Mouse (Mus musculus): ENCODE results near the gene Epb41l2.

The Epb41l2 gene

DNA sequence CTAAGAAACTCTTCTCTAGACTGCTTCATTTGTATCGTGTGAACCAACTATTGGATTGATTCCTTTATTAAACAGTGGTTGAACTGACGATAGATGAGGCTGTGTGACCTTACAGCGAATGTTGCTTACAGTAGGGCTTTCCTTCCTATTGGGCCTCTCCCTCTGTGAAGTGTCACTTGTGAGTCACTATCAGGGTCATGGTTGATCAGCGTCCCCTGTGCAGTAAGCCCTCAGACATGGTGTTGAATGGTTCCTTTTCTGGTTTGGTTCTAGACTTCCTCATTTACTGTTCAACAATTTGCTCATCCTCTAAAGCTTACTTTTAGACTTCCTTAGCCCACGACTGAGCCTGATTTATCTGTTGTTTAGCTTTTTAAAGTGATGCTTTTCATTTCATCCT is 7.1 kb downstream of the Epb41l2 start:
- DNase-seq = no peak

- no peak for DNase-seq
Measured at GRCm38 (mm10) chr10:25368928-25369327, 9.3 kb downstream of the Epb41l2 start.

DNA sequence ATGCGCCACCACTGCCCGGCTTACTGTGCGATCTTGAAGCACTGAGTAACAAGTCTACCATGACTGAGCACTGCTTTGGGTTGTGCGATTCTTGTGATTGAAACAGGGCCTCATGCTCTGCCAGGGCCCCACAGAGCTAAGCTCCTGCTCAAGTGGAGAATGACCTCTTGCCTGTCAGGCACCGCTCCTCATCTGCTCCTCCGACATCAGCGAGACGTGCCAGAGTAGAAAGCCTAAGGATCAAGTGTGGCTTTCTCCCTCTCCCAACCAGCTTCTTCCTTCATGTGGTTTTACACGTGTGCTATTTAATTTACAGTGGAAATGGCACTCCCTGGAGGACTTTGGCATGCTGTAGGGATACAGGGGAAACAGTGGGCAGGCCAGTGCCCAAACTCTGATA is 10.1 kb downstream of the Epb41l2 start:
- DNase-seq = no peak

- no peak for DNase-seq
Measured at GRCm38 (mm10) chr10:25371336-25371735, 11.7 kb downstream of the Epb41l2 start.

- DNase-seq = no peak
Measured at GRCm38 (mm10) chr10:25371915-25372371, 12.3 kb downstream of the Epb41l2 start.

DNA sequence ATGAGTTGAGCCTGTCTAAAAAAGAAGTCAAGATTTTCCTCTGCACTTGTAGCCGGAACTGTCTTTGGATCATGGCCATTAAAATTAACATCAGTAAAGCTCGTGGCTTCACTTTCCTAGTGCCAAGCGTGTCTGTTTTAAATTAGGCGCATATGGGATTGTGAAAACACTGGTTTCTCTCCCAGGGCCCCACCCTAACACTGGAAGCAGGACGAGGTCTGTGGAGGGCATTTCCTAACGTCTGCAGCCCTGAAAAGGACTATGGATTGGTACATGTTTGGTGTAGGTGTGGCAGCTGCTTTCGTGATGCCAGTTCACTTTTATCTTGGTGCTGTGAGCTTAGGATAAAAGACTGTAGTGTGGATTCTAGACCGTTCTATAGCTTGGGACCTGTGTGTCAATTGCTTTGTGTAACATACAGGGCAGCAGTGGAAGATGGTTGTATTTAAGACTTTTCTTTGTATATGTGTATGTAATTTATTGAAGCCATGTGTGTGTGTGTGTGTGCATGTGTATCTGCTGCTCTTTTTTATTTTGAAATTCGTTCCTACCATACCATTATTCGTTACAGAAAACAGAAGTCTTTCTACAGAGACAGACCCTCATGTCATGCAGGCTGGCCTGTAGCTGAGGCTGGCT is 13.0 kb downstream of the Epb41l2 start:
- no peak for DNase-seq

GRCm38 (mm10) chr10:25375036-25375435 is 15.4 kb downstream of the Epb41l2 start:
- DNase-seq = no peak

- no peak for DNase-seq
Measured at GRCm38 (mm10) chr10:25380746-25381481, 21.3 kb downstream of the Epb41l2 start.

- DNase-seq = no peak
Measured at GRCm38 (mm10) chr10:25381951-25382350, 22.4 kb downstream of the Epb41l2 start.

GRCm38 (mm10) chr10:25383171-25383570 is 23.6 kb downstream of the Epb41l2 start:
- DNase-seq = no peak

GRCm38 (mm10) chr10:25384391-25384790 is 24.8 kb downstream of the Epb41l2 start:
- no peak for DNase-seq

GRCm38 (mm10) chr10:25385811-25386580 is 26.4 kb downstream of the Epb41l2 start:
- DNase-seq = no peak

DNA sequence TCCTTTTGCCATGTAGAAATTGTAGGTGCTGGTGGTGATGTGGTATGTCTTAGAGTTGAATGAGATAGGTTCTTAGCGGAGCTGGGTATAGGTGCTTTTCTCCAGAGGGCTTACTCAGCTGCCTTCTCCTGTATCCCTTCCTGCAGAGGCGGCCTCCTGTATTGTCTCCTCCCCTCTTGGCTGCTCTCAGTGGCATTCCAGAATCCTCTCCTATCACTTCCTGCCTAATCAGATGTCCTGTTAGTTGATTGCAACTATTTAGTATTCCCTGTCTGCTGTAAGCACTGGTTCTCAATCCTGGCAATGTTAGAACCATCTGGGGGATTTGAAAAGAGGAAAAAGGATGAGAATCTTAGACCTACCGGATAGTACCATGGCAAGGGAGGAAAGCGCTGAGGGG is 27.3 kb downstream of the Epb41l2 start:
- DNase-seq = no peak

DNA sequence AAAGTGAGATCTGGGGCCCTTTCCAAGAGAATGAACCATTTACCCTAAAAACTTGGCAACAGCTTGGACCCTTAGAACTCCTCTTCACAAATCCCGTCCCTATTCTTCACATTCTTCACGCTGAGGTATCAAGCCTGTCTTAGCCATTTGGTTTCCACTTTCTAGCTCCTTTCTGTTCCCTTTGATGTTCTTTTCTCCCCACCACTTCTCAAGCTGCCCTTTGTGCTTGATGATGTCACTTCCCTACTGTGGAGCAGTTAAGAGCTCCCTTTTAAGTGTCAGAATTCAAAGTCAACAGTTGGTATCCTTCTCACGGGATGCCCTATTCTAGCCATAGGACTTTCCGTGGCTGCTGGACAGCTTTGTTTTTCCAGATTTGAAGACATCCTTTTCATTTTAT is 27.7 kb downstream of the Epb41l2 start:
- DNase-seq = no peak

GRCm38 (mm10) chr10:25392786-25393185 is 33.2 kb downstream of the Epb41l2 start:
- DNase-seq = no peak

DNA sequence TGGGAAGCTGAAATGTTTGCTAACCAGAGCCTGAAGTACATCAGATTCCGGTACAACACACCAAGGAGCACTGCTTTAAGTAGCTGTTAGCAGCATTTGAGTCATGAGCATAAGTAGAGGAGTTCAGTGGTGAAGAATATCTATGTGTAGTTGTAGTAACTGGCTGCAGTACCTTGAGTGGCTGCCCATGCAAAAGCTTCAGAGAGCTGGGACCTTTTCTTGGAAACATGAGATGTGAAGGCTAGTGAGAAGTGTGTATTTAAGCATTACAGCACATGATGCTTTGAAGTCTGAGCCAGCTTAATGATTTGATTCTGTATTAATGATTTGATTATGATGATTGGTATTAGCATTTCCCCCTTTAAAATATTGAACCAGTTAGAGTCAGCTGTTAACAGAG is 34.1 kb downstream of the Epb41l2 start:
- no peak for DNase-seq

DNA sequence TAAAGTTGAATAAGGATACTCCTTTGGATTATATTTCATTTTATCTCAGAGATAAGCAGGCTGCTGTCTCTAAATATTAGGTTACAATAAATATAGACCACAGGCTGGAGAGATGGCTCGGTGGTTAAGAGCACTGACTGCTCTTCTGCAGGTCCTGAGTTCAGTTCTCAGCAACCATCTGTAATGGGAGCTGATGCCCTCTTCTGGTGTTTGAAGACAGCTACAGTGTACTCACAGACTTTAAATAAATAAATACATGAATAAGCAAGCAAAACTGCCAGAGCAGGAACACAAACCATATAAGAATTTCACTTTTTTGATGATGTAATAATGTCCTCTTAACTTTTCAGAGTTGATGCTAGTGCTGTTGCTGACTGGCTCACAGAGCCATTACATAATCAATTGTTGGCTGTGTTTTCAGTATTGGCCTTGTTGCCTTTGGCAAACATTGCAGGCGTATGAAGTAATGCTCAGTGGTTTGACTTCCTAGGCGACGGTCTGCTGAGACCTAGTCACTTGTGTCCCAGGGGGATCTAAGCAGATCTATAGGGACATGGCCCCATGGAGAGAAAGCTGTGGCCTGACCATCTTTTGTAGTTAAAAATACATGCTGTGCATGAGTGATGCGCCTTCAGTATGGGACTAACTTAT is 35.8 kb downstream of the Epb41l2 start:
- DNase-seq = no peak

DNA sequence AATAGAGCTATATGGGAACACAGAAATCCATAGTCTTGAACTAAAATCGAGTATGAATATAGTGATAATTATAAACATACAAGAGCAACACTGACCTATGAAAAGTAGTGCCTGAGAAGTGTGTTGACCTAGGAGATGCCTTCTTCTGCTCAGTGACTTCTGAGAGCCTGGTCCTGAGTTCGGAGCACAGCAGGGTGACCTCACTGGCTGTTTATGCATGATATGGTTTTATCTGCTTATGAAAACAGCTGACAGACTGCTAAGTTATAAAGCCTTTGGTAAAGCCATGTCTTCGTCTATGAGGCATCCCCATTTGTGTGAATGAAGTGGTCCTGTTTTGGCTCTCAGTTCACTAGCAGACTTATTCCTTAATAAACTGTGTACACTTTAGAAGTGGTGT is 37.3 kb downstream of the Epb41l2 start:
- DNase-seq = no peak

GRCm38 (mm10) chr10:25397767-25398690 is 38.4 kb downstream of the Epb41l2 start:
- no peak for DNase-seq

GRCm38 (mm10) chr10:25399016-25399415 is 39.4 kb downstream of the Epb41l2 start:
- no peak for DNase-seq

GRCm38 (mm10) chr10:25400076-25400475 is 40.5 kb downstream of the Epb41l2 start:
- DNase-seq = no peak

GRCm38 (mm10) chr10:25400646-25401045 is 41.0 kb downstream of the Epb41l2 start:
- no peak for DNase-seq
